Mouse (Mus musculus) c-Kit-negative CD71-positive TER-119-positive erythroid progenitor cells, embryonic 14.5 days (primary cell): ENCODE data around the gene Oas3.

Experiments used
- DNase-seq: peaks from one replicate; pipeline ENCODE4 v3.0.0-alpha.2; 2013; ENCODE audit warnings: low read depth, low spot score

Gene Oas3

GRCm38 (mm10) chr5:120704421-120704820 is 73.0 kb downstream of the Oas3 start:
- no peak for DNase-seq

- no peak for DNase-seq
Measured at GRCm38 (mm10) chr5:120703660-120704059, 73.8 kb downstream of the Oas3 start.
